Mouse (Mus musculus): ENCODE measurements around the gene Shld2.

The Shld2 gene

GRCm38 (mm10) chr14:34220426-34220825 is 89.9 kb downstream of the Shld2 start:
- DNase-seq (ENCODE audit: low spot score in 2 of 2) = no peak

DNA sequence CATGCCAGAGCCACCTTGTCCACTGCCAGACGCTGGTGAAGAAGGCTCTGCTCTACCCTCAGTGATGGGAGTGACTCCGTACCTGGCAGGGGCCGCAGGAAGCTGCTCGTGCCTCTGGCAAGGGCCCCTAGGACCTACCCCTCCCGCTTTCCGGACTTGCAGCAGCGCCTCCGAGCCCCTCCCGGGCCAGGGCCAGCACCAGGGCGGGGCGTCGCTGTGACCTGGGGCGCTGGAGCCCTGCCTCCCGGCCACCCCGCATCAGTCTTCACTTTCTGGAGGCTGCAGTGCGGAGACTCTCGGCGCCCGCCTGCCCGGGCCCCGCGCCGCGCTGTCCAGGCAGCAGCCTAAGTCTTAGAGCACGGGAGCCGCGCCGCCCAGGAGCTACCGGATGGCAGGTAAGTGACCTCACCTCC is 90.5 kb downstream of the Shld2 start:
- DNase-seq (ENCODE audit: low spot score in 2 of 2) = no peak

DNA sequence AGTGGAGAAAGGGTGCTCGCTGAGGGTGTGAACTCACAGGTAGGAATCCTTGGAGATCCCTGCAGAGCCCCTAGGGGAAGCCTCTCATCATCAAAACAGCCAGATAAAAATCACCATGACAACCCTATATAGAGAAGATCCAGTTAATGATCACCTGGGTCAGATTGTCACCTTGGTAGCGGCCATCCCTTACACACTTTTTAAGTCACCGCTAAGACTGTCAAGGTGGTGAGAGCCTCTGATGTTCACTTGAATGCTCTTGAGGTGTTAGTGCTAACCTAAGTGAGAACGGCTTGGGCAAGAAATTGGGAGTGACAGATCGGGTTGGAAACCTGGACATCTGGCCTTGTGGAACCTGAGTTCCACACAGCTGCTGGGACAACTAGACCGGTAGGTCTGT is 91.0 kb downstream of the Shld2 start, which contains the start of gene Syt15:
TSS of gene Syt15 (plus strand) at position 301 of the 400 bp plus-strand sequence.
- no peak for DNase-seq (ENCODE audit: low spot score in 2 of 2)

- DNase-seq (ENCODE audit: low spot score in 2 of 2) = no peak
These were observed 94.7 kb downstream of the Shld2 start for GRCm38 (mm10) chr14:34215451-34216127.

GRCm38 (mm10) chr14:34209942-34210341 is 100.4 kb downstream of the Shld2 start:
- DNase-seq (ENCODE audit: low spot score in 2 of 2) = no peak

DNA sequence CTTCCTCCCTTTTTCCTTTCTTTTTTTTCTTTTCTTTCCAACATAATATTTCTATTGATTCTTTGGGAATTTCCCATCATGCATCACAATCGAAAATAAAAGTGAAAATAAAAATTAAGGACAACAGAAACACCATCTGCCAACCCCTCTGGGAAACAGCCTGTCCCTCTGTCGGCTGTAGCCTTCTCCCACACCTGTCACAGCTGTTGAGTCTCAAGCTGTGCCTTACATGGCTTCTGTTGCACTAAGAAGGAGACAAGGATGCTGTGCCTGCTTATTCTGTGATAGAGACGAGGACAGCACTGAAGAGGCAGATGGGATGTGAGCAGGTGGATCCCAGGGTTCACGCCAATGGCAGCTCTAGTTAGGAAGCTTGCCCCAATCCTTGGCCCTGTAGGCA is 101.2 kb downstream of the Shld2 start:
- no peak for DNase-seq (ENCODE audit: low spot score in 2 of 2)

- DNase-seq (ENCODE audit: low spot score in 2 of 2) = no peak
These were observed 101.6 kb downstream of the Shld2 start for GRCm38 (mm10) chr14:34208651-34209050.

DNA sequence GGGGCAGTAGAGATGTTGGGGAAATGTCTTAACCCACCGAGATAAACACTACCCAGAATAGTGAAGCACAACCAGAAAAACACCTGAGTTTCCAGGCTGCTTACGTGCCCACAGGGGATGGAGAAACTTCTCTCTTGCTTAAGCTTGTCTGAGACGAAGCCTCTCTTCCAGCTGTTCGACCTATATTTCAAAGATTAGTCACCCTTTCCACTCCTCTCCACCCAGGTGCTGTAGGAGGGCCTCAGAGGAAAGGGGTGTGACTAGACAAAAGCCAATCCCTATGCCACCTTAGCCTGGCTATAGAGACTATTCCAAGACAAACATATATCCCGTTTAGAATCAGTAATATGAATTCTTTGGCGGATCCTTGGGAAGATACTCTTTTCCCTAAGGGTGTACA is 102.3 kb downstream of the Shld2 start:
- no peak for DNase-seq (ENCODE audit: low spot score in 2 of 2)

- peak in 1 of 2 experiments; percentile 21 for DNase-seq (ENCODE audit: low spot score in 2 of 2)
These were observed 108.9 kb downstream of the Shld2 start, which contains the start of gene Gprin2 for GRCm38 (mm10) chr14:34201231-34202035. Gene Gprin2 (minus strand): TSS chr14:34201653.

DNA sequence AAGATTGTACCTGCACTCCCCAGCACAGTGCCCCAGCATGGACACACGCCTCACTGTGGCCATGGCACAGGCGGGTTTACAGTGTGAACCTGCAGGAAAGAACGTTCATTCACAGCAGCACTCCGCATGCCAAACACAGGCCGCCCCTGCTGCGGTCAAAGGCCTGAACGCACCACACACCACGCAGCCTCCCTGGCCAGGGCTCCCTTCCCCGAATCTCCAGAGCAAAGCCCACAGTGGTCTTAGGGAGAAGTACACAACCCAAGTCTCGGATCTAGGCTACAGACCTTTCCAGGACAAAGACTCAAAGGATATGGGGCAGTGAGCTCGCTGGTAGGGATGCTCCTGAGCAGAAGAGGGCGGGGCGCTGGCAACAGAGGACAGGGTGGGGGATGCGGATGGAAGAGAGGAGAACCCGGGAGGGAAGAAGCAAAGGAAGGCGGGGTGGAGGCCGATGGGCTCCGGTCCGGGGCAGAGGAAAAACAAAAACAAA is 109.5 kb downstream of the Shld2 start:
- no peak for DNase-seq (ENCODE audit: low spot score in 2 of 2)

- DNase-seq (ENCODE audit: low spot score in 2 of 2) = no peak
These were observed 113.6 kb downstream of the Shld2 start for GRCm38 (mm10) chr14:34196706-34197105.

DNA sequence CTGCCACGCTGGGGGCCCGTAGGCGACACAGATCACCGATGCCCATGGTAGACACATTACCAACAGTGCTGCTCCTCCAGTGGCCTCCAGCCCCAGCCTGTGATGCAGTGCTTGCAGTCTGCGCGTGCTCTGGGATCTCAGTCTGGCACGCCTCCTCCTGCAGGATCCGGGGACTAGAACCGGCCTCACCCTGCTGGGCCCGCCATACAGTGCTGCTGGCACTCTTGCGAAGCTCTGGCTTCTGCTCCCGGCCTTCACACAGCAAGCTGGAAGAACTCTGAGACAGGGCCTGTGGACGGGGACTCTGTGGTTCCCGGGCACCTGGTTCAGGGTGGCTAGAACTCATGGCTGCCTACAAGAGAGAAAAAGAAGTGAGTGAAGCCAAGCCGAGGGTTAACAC is 114.8 kb downstream of the Shld2 start:
- DNase-seq (ENCODE audit: low spot score in 2 of 2) = no peak

DNA sequence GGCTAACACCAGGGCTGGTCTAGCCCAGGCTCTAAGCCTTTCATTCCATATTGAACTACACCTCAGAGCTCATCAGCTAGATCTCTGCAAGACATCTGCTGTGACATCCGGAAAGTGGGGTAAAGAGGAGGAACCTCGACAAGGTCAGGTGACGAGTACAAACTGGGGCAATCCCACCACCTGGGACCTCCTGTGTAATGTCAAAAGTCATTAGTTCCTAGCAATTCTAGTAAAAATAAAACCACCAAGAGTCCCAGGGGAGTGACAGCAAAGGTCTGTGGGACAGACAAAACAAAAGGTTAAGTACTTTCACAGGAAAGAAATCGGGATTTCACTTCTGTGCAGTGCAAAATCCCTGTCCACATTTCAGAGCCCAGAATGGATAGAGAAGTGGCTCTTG is 116.4 kb downstream of the Shld2 start:
- no peak for DNase-seq (ENCODE audit: low spot score in 2 of 2)

DNA sequence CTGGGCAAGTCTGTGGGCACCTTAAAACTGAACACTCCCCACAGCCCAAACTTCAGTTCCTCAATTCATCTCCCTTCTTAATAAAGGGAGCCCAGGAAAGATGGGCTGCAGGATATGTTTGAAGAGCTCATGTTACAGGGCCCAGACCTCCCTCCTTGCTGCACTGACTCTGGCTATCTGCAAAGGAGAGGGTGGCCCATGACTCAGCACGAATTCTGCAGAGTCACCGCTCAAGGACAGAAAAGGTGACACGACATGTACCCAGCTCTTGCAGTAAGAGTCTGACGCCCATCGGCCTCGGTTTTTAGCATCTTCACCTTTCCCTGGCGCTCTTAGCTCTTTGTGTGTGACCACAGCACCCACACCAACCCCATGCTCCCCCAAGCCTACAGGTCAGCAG is 119.9 kb downstream of the Shld2 start:
- peak in 1 of 2 experiments; percentile 24 for DNase-seq (ENCODE audit: low spot score in 2 of 2)

DNA sequence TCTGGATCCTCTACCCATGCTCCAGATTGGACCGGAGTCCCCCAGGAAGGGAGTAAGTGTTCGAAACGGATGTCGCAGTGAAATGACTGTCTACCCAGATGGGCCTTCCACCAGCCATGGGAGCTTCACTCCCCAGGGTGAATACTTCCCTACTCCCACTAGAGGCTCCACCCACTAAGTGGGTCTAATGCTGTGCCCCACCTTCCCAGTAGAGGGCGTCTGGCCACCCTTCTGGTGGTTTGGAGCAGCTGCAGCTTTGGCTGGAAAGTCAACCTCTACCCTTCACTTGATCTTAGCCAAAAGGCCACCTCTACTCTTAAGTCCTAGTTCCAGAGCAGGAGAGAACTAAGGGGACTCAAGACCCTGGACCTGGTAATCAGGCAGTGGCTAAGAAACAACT is 121.7 kb downstream of the Shld2 start:
- DNase-seq (ENCODE audit: low spot score in 2 of 2) = peak in 1 of 2 experiments; percentile 41
